Mouse (Mus musculus) layer of hippocampus, postnatal 10 days (tissue): ENCODE measurements around the gene Gpcpd1. TPM values are rescaled to one million over a fixed set of nuclear protein-coding genes. Genes with fewer than 3 reads are reported as not detected.

Experiments used
- DNase-seq, 2 experiments: peaks; one replicate each; pipeline ENCODE4 v3.0.0; 2021; ENCODE audit warnings: low spot score in 2 of 2
- total RNA-seq, 2 experiments: library from RNA; stranded (reverse); gene quantifications; 2 replicates each; pipeline ENCODE4 v1.2.3; 2021

Gene Gpcpd1
- total RNA-seq, 2 experiments from 2014 or later: 99.4 to 112 TPM

DNA sequence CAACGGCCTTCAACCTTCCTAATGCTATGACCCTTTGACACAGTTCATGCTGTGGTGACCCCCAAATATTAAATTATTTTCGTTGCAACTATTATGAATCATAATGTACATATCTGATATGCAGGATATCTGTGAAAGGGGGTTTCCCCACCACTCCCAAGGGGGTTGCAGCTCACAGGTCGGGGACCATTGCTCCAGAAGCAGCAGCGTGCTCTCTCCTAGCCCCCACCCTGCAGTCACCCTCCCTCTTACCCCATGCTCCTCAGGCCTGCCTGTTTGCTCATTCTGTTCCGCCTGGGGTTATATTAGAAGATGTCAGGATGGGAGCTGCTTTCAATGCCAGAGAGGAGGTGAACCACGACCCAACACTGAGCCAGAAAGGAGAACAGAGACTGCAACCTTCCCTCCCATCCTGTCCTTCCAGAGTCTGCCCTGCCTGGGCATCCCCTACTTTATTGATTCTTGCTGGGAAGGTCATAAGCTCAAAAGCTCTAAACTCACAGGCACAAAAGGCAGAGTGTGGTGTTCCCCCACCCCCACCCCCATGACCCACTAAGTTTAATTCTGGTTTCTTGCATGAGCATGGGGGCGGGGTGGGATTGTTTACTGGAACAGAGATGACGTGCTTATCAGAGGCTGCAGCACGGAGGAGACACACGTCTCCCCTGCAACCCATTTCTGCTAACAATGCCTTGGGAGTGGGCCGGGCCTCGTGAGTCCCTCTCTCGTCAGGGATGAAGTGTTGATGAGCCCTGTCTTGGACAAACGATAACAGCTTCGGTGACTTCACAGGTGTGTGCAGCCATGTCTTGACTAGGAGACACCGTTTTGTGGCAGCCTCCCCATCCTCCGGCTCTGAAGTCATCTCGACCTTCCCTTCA lies 69.3 kb downstream of the Gpcpd1 start:
- DNase-seq: no peak

DNA sequence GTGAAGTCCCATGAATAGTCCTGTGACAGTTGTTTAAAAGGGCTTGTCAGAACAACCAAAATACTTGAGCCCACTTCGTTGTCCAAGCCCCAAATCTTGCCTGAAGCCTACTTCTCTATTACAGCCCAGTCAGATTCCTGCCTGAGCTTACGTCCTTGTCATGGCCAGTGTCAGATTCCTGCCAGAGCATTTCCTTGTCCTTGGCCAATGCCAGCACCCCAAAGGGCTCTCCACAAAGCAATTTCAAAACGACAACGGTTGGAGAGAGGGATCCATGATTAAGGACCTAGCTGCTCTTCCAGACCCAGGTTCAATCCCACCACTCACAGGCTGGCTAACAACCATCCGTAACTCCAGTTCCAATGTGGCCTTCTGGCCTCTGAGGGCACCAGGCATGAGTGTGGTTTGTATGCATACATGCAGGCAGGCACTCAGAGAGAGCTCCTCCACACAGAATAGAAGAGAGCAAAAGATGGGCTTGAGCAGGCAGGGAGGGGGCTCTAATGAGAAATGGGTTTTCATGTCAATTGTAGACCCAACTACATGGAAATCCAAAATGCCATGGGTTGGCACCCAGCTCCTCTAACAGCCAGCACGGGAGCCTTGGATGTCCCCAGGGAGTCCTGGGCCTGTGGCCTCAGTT lies 70.2 kb downstream of the Gpcpd1 start:
- no peak for DNase-seq

- peak; percentile 83 to 86 for DNase-seq
Observed at GRCm38 (mm10) chr2:132516130-132517030, 71.1 kb downstream of the Gpcpd1 start.

DNA sequence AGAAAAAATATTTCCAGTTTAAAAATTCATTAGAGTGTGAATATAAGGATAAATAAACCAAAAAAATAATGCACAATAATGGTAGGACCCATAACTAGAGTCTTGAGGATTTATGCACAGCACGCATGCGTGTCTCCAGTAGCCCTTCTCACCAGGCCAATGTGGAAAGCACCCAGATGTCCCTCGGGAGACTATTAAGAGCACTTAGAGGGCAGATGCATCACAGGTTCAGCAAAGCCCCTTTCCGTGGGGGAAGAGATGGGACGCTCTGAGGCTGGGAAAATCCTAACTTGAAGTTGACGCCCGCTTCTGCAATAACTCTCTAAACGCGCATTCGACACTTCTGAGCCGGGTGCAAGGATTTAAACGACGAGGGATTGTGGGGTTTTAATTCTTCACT lies 71.9 kb downstream of the Gpcpd1 start:
- DNase-seq: no peak

GRCm38 (mm10) chr2:132515076-132515475 lies 72.5 kb downstream of the Gpcpd1 start:
- no peak for DNase-seq

GRCm38 (mm10) chr2:132514353-132514752 lies 73.2 kb downstream of the Gpcpd1 start:
- peak; percentile 48 to 56 for DNase-seq

GRCm38 (mm10) chr2:132513371-132514181 lies 74.0 kb downstream of the Gpcpd1 start:
- peak; percentile 30 to 50 for DNase-seq

- no peak for DNase-seq
Observed at GRCm38 (mm10) chr2:132512977-132513351, 74.6 kb downstream of the Gpcpd1 start.

DNA sequence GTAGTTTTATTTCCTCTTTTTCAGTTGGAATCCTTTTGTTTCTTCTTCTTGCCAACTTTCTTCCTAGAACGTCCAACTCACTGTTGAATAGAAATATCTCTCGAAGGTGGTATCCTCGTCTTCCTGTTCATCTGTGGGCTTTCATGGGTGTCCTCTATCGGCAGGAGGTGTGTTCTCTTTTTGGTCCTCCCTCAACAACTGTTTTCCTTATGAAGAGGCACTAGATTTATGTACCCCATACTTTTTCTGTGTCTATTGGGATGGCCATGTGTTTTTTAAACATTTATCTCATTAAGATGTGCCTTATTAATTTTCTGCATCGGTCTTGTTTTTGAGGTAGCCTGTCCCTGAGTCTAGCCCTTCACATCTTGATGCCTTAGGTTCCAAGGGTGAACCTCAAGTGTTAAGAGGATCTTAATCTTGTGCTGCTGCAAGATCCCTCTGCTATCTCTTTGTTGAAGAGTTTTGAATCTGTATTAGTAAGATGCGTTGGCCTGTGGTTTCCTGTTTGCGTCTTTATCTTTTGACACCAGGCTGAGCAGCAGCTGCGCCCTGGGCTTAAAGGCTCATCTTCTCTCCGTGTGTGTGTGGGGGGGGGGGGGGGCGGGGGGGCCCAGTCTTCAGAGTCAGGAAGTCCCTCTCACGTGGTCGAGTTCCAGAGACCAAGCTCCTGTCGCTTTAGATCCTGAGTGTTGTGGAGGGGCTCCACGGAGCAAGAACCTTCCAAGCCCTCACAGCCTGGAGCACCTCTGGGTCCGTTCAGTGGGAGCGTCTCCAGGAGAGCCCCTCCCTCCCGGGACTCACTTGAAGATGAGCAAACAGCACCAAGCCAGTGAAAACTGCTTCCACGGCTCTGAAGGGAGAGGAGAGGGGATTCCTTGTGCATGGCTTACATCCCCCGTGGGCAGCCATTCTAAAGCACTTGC lies 75.2 kb downstream of the Gpcpd1 start:
- no peak for DNase-seq

DNA sequence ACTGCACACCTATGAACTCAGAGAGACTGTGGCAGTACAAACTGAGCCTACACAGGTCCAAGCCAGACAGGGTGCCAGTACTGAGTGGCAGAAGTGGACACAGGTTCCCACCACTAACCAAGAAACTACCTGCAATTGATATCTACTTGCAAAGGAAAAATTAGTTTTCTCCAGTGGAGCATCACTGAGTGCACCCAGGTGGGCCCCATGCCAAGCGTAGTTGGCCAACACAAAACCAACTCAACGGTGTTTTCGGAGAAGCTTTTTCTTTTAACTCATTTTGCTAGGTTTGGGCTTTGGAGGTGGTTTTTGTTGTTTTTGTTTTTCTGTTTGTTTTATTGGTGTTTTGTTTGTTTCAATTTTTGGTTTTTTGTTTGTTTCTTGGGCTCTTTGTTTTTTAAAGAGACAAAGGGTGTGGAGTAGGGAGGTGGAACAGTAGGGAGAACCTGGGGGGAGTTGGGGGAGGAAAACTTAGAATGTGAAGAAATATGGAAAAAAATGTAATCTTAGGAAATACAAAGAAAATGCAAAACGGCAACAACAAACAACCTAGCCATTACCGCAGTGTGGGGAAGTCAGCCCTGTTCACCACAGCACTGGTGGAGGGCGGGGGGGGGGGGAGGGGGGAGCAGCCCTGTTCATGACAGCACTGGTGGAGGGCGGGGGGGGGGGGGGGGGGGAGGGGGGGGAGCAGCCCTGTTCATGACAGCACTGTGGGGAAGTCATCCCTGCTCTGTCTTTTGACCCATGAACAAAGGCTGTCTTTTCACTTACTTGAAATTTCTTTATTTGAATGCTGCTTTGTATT lies 76.3 kb downstream of the Gpcpd1 start:
- DNase-seq: no peak

- DNase-seq: no peak
Observed at GRCm38 (mm10) chr2:132509714-132510113, 77.8 kb downstream of the Gpcpd1 start.

DNA sequence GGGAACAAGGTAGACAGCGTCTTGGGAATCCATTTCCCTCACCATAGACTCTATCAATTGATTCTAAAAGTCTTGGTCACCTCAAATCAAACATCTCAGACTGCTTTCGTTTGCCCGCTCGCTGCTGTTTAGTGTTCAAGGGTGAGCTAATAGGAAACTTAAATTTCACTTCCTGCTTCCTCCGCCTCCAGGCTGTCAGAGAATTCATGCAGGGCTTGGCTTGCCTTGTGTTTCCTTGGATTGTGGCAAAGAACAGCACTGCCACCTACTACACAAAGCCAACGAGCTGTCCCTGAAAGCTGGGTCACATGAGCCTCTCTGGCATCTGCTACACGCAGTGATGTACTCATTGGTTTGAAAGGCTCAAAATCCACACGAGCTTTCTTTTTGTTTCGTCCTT lies 78.3 kb downstream of the Gpcpd1 start:
- peak in 1 of 2 experiments; percentile 22 for DNase-seq

GRCm38 (mm10) chr2:132507521-132507920 lies 80.0 kb downstream of the Gpcpd1 start:
- DNase-seq: no peak

GRCm38 (mm10) chr2:132507091-132507490 lies 80.4 kb downstream of the Gpcpd1 start:
- DNase-seq: no peak

DNA sequence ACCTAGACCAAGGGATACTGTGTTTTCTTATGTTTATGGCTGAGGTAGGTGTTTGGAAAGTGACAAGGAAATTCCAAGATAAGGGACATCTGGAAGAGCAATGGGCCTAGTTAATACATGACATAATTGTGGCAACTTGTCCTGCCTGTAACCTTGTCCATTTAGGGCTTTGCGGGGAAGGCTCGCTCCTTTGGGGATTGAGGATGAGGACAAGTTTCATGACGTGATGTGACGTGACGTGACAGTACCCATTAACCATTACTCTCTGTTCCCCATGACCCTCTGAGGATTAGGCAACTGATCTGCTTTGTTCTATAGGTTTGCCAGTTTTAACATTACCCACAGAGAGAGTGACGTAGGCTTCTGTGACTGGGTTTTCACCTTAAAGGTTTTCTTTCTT lies 81.7 kb downstream of the Gpcpd1 start:
- DNase-seq: no peak

DNA sequence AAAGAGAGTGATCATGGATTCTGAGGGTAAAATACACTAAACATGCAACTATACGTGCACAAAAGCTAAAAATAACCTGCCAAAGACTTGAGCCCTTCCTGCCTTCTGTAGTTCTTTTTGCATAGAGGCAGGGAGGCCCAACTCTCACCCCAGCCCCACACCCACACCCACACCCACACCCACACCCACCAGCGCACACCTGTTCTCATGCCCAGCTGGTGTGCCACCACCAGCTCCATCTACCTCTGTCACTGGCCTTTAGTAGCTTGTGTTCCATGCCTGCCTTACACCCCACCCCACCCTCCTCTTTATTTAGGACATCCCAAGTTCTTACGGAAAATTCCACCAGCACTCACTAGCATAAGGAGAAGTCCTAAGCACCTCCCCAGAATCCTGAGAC lies 89.2 kb downstream of the Gpcpd1 start:
- DNase-seq: no peak

- no peak for DNase-seq
Observed at GRCm38 (mm10) chr2:132497412-132498135, 90.0 kb downstream of the Gpcpd1 start.

DNA sequence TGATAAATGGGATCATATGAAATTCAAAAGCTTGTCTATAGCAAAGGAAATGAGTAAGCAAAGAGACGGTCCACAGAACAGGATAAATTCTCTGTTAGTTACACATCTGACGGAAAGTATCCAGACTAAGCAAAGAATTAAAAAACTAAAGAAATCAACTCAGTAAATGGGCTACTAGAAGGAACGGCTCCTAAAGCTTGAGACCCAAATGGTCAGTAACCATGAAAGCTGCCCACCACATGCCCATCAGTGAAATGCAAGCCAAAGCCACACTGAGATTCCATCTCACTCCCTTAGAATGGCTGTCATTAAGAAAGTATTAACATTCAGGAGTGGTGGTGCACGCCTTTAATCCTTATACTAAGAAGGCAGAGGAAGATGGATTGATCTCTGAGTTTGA lies 94.3 kb downstream of the Gpcpd1 start:
- DNase-seq: no peak
